ENCODE assay signal across 25 mouse cellular contexts in the genomic region with DNA sequence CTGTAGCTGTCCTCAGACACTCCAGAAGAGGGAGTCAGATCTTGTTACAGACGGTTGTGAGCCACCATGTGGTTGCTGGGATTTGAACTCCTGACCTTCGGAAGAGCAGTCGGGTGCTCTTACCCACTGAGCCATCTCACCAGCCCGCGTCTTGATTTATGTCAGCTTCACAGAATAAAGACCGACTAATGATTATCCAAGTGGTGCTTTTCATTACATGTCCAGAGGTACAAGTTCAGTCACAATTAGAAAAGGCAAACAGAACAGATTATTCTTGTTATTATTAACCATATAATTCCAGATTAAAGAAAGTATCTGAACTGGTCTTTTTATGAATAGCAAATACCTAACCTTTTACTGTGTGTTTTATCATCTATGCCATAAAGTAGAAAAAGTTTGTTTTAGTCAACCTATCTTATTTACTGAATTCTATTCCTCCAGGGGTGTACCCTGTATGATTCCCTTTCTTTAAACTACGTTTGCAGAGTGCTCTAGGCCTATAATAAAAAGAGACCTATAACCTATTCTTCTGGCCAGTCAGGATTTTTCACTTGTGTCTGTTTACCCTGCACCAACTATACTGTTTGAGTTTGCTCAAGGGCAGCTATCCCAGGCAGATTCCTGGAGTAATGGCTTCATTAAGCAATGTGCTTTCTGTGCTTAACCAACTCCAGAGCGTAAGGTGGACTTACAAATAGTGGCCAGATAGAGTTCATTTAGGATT.
DNase-seq lines count a peak whose midpoint lies in the region; ATAC-seq and TF ChIP-seq lines count a peak whose summit lies in the region.
"Had no signal": no experiment of that assay in that cellular context is flagged by ENCODE, and none has a peak within 500 bp of the region (broad histone marks: within the 10 kb centered on the region; RNA-seq: fewer than 3 reads in every experiment).

No protein-coding gene starts in this region.

- TF ChIP-seq EP300 in lung, postnatal 0 days (IDR thresholded peaks at IDR 0.05): no peak

- H3K27me3 ChIP-seq in lung, postnatal 0 days (replicated peaks; ENCODE audit: insufficient read depth, low read length): no peaks in the 10 kb centered on the region
- no peaks in the 10 kb centered on the region for H3K27me3 ChIP-seq in intestine, embryonic 16.5 days (replicated peaks; ENCODE audit: control insufficient read depth, insufficient read depth, low read length)
- H3K27me3 ChIP-seq in neural tube, embryonic 15.5 days (replicated peaks): no peaks in the 10 kb centered on the region
- H3K27me3 ChIP-seq: embryonic facial prominence, embryonic 13.5 days; neural tube, embryonic 13.5 days had no signal

- H3K36me3 ChIP-seq in lung, postnatal 0 days (ENCODE audit: insufficient read depth, low read length): 0 out of 2 replicates have a peak, but pooled peaks cover 6% of the 10 kb centered on the region
- H3K36me3 ChIP-seq in intestine, embryonic 16.5 days (ENCODE audit: control insufficient read depth, insufficient read depth, low read length): 0 out of 2 replicates have a peak, but pooled peaks cover 2% of the 10 kb centered on the region
- peaks cover 6% of the 10 kb centered on the region; the same call in 1 of the 2 replicates for H3K36me3 ChIP-seq in neural tube, embryonic 15.5 days

- no peak overlapping the region for H3K4me3 ChIP-seq in lung, postnatal 0 days (ENCODE audit: low read depth, low read length)
- H3K4me3 ChIP-seq in intestine, embryonic 16.5 days (ENCODE audit: low read length): no peak overlapping the region
- no peak overlapping the region for H3K4me3 ChIP-seq in neural tube, embryonic 15.5 days (replicated peaks)
- H3K4me3 ChIP-seq: embryonic facial prominence, embryonic 13.5 days; neural tube, embryonic 13.5 days had no signal

- DNase-seq in kidney, adult 9 months: peak; percentile 22
- DNase-seq in kidney, adult 18-20 months: no peak
- DNase-seq in lung, postnatal 0 days (ENCODE audit: low spot score): peak; percentile 14
- no peak for DNase-seq in lung, postnatal 25 days (ENCODE audit: low spot score)
- DNase-seq in right cerebral cortex, postnatal 25 days: no peak
- DNase-seq: adrenal gland, postnatal 14 days; cerebellum, adult 11 months; cerebellum, adult 9-10 months; embryo, embryonic 11 days; kidney, adult 11 months; kidney, postnatal 10 days; layer of hippocampus, adult 9-11 months; liver; lung, adult 18-20 months; lung, postnatal 36 days; thymus, adult 2 months; thymus, postnatal 36 days had no signal

- no peak for TF ChIP-seq CTCF in lung, postnatal 0 days (IDR thresholded peaks at IDR 0.05)

- H3K4me2 ChIP-seq in lung, postnatal 0 days (replicated peaks; ENCODE audit: low read depth, low read length): no peak overlapping the region
- no peak overlapping the region for H3K4me2 ChIP-seq in intestine, embryonic 16.5 days (ENCODE audit: low read depth, low read length)
- H3K4me2 ChIP-seq in neural tube, embryonic 15.5 days: no peak overlapping the region
- H3K4me2 ChIP-seq: embryonic facial prominence, embryonic 13.5 days; midbrain, embryonic 11.5 days; neural tube, embryonic 13.5 days had no signal

- H3K27ac ChIP-seq in lung, postnatal 0 days (ENCODE audit: low read length): no peak overlapping the region
- no peak overlapping the region for H3K27ac ChIP-seq in intestine, embryonic 16.5 days (ENCODE audit: low read length)
- no peak overlapping the region for H3K27ac ChIP-seq in neural tube, embryonic 15.5 days (replicated peaks)
- H3K27ac ChIP-seq: embryonic facial prominence, embryonic 13.5 days; neural tube, embryonic 13.5 days had no signal

- no peaks in the 10 kb centered on the region for H3K9me3 ChIP-seq in lung, postnatal 0 days (ENCODE audit: low read length)
- no peaks in the 10 kb centered on the region for H3K9me3 ChIP-seq in intestine, embryonic 16.5 days (ENCODE audit: control insufficient read depth, low read length)
- H3K9me3 ChIP-seq in neural tube, embryonic 15.5 days (replicated peaks): no peaks in the 10 kb centered on the region
- H3K9me3 ChIP-seq: embryonic facial prominence, embryonic 13.5 days; neural tube, embryonic 13.5 days had no signal

- ATAC-seq in lung, postnatal 0 days: no peak
- peak; percentile 46; the same call in 1 of the 2 replicates for ATAC-seq in intestine, embryonic 16.5 days
- no peak for ATAC-seq in neural tube, embryonic 15.5 days (ENCODE audit: low FRiP score)
- ATAC-seq: CD4-positive, CD25-positive, alpha-beta regulatory T cell, adult 4 months; forebrain, embryonic 16.5 days; hindbrain, embryonic 16.5 days had no signal

- H3K4me1 ChIP-seq in lung, postnatal 0 days (ENCODE audit: insufficient read depth, low read depth, low read length): no peaks in the 10 kb centered on the region
- H3K4me1 ChIP-seq in intestine, embryonic 16.5 days (ENCODE audit: control insufficient read depth, insufficient read depth, low read length): no peaks in the 10 kb centered on the region
- H3K4me1 ChIP-seq in neural tube, embryonic 15.5 days: no peaks in the 10 kb centered on the region
- H3K4me1 ChIP-seq: embryonic facial prominence, embryonic 13.5 days; neural tube, embryonic 13.5 days had no signal

- no peak overlapping the region for H3K9ac ChIP-seq in lung, postnatal 0 days (replicated peaks; ENCODE audit: low read depth)
- no peak overlapping the region for H3K9ac ChIP-seq in intestine, embryonic 16.5 days (ENCODE audit: low read depth, low read length)
- H3K9ac ChIP-seq in neural tube, embryonic 15.5 days (replicated peaks): no peak overlapping the region
- H3K9ac ChIP-seq: embryonic facial prominence, embryonic 13.5 days; neural tube, embryonic 13.5 days had no signal

- WGBS in lung, postnatal 0 days: 63% methylated on average over 8 of the region's 8 CpGs
- 55% methylated on average over 8 of the region's 8 CpGs for WGBS in intestine, embryonic 16.5 days
- 61% methylated on average over 8 of the region's 8 CpGs for WGBS in neural tube, embryonic 15.5 days

Comparison
In these comparisons a context has a peak if more than half of its experiments do, and no peak if none do; other contexts are left out.
1. DNase-seq: peak in kidney, adult 9 months (single experiment) and lung, postnatal 0 days (single experiment); none in kidney, adult 18-20 months (single experiment), lung, postnatal 25 days (single experiment) and right cerebral cortex, postnatal 25 days (single experiment).